Mouse (Mus musculus) layer of hippocampus, postnatal 10 days (tissue): ENCODE measurements around the gene Mymx. TPM values are rescaled to one million over a fixed set of nuclear protein-coding genes. Genes with fewer than 3 reads are reported as not detected.

Experiments used
- DNase-seq, 2 experiments: peaks; one replicate each; pipeline ENCODE4 v3.0.0; 2021; ENCODE audit warnings: low spot score in 2 of 2
- total RNA-seq, 2 experiments: library from RNA; stranded (reverse); gene quantifications; 2 replicates each; pipeline ENCODE4 v1.2.3; 2021

Mymx gene
- total RNA-seq, 2 experiments from 2014 or later: not detected

DNA sequence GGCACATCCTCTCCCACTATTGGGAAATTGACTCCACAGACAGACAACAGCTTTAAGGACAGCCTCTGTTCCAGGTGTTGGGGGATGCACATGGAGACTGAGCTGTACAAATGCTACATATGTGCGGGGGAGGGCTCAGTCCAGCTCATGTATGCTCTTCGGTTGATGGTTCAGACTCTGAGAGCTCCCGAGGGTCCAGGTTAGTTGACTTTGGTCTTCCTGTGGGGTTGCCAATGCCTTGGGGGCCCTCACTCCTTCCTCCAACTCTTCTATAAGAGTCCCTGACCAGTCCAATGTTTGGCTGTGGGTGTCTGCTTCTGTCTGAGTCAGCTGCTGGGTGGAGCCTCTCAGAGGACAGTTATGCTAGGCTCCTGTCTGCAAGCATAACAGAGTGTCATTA lies 48.8 kb downstream of the Mymx start:
- DNase-seq: no peak

DNA sequence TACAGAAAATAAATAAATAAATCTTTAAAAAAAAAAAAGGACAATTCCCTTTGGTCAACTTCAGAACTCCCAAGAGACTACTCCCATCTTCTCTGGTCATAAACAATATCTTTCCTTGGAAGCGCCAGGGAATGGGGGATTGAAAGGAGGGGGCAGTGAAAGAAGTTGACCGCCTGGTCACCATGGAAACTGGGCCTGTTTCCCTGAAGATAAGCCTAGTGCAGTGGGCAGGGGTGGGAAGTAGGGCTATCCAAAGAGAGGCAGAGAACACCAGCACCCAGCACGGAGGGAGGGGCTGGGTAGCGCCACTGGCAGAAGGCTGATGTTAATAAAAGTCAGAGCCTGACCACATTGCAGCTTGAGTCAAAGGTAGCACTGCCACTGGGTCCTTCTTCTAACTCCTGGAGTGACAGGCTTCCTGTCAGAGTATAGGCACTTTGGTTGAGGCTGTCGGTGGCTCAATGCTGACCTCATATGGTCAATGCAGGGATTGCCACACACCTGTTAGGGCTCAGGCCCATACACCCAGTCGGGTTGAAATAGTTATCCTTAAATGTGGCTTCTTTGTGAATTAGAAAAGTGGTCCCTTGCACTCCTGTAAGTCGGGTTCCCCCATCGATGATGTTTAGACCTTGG lies 50.0 kb downstream of the Mymx start:
- DNase-seq: peak; percentile 89 to 91

DNA sequence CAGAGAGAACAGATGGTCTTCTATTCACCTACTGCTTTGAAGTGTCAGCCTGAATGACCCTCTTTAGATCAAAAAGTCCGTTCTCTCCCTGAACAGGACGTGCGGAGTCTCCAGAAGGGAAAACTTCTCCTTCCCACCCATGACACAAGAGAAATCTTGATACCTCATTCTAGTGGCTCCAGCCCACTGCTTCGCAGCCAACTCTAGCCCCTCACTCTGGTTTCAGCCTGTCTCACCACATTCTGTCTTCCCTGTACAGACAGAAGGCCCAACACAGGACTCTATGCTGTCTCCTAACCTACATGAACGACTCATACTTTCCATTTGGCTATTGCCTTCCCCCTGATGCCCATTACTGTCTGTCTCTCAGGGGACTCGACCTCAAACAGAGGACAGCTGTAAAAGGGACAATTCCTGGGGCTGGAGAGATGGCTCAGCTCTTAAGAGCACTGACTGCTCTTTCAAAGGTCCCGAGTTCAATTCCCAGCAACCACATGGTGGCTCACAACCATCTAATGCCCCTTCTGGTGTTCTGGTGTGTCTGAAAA lies 50.6 kb downstream of the Mymx start:
- no peak for DNase-seq

Other genes with a start within 250 kb of the Mymx start
- gene Cdc5l, start 168.4 kb downstream of the Mymx start, total RNA-seq: 10 to 100 TPM; 47.4 to 50.6 TPM
- gene Spats1, start 126.7 kb downstream of the Mymx start, total RNA-seq: 1 to 10 TPM; 2.9 to 3.5 TPM
- 10 to 100 TPM; 19.5 to 22.6 TPM for gene Aars2, start 95.3 kb downstream of the Mymx start, total RNA-seq
- under 1 TPM; 0.57 to 0.69 TPM for gene Tcte1, start 78.7 kb downstream of the Mymx start, total RNA-seq
- gene Tmem151b, start 52.4 kb downstream of the Mymx start, total RNA-seq: 10 to 100 TPM; 93.2 to 93.7 TPM
- gene Nfkbie, start 46.4 kb downstream of the Mymx start, total RNA-seq: 1 to 10 TPM; 3.5 to 3.9 TPM
- 10 to 100 TPM; 47.4 TPM for gene Slc35b2, start 38.2 kb downstream of the Mymx start, total RNA-seq
- 1,000 to 10,000 TPM; 1,612 to 1,800 TPM for gene Hsp90ab1, start 28.8 kb downstream of the Mymx start, total RNA-seq
- gene Slc29a1, start 2.5 kb downstream of the Mymx start, total RNA-seq: 10 to 100 TPM; 27.1 to 37.0 TPM
- gene Capn11, start 57.2 kb upstream of the Mymx start, total RNA-seq: 1 to 10 TPM; 1.1 to 1.3 TPM
- gene Mrpl14, start 84.2 kb upstream of the Mymx start, total RNA-seq: 10 to 100 TPM; 37.3 to 42.5 TPM
- 100 to 1,000 TPM; 223 to 234 TPM for gene Tmem63b, start 84.8 kb upstream of the Mymx start, total RNA-seq
- gene 1600014C23Rik, start 131.7 kb upstream of the Mymx start, total RNA-seq: not detected